Mouse (Mus musculus): Measurements from ENCODE around the gene Adam19. TPM values are rescaled to one million over a fixed set of nuclear protein-coding genes. Genes with fewer than 3 reads are reported as not detected.

The Adam19 gene
- polyA plus RNA-seq, 1 experiment: 3.6 TPM

- Histone ChIP-seq H3K27me3 (replicated peaks; ENCODE audit: control insufficient read depth, insufficient read depth, low read length) (no peaks in the 10 kb centered on the region), H3K27ac (ENCODE audit: insufficient read depth, low read depth, low read length) (no peak overlapping the region), H3K36me3 (ENCODE audit: control insufficient read depth, insufficient read depth, low read length) (no peaks in the 10 kb centered on the region), H3K4me1 (ENCODE audit: control insufficient read depth, insufficient read depth, low read length) (no peaks in the 10 kb centered on the region), H3K4me3 (ENCODE audit: insufficient read depth, low read depth, low read length) (no peak overlapping the region)
- DNase-seq: peak; percentile 13
- no peak for TF ChIP-seq CTCF (conservative IDR thresholded peaks at IDR 0.05; ENCODE audit: insufficient read depth, insufficient read length, low read depth, low read length)
- no peak for TF ChIP-seq POLR2A (IDR thresholded peaks at IDR 0.05; ENCODE audit: low read depth, low read length)
- 50% methylated on average over 2 of the region's 2 CpGs for WGBS
These were observed 26.3 kb upstream of the Adam19 start for GRCm38 (mm10) chr11:46029485-46029884.

- no peaks in the 10 kb centered on the region for H3K36me3 ChIP-seq (ENCODE audit: control insufficient read depth, insufficient read depth, low read length)
- TF ChIP-seq CTCF (conservative IDR thresholded peaks at IDR 0.05; ENCODE audit: insufficient read depth, insufficient read length, low read depth, low read length) (no peak), POLR2A (IDR thresholded peaks at IDR 0.05; ENCODE audit: low read depth, low read length) (no peak)
- WGBS: 84% methylated on average over 2 of the region's 2 CpGs
- no peak for DNase-seq
- no peaks in the 10 kb centered on the region for H3K4me1 ChIP-seq (ENCODE audit: control insufficient read depth, insufficient read depth, low read length)
- no peak overlapping the region for H3K27ac ChIP-seq (ENCODE audit: insufficient read depth, low read depth, low read length)
- no peak overlapping the region for H3K4me3 ChIP-seq (ENCODE audit: insufficient read depth, low read depth, low read length)
- no peaks in the 10 kb centered on the region for H3K27me3 ChIP-seq (replicated peaks; ENCODE audit: control insufficient read depth, insufficient read depth, low read length)
These were observed 25.8 kb upstream of the Adam19 start for GRCm38 (mm10) chr11:46030026-46030425.

- 42% methylated on average over 3 of the region's 3 CpGs for WGBS
- no peak for DNase-seq
- H3K27ac ChIP-seq (ENCODE audit: insufficient read depth, low read depth, low read length): no peak overlapping the region
- TF ChIP-seq POLR2A (IDR thresholded peaks at IDR 0.05; ENCODE audit: low read depth, low read length): no peak
- TF ChIP-seq CTCF (conservative IDR thresholded peaks at IDR 0.05; ENCODE audit: insufficient read depth, insufficient read length, low read depth, low read length): no peak
- no peaks in the 10 kb centered on the region for H3K36me3 ChIP-seq (ENCODE audit: control insufficient read depth, insufficient read depth, low read length)
- no peak overlapping the region for H3K4me3 ChIP-seq (ENCODE audit: insufficient read depth, low read depth, low read length)
- H3K27me3 ChIP-seq (replicated peaks; ENCODE audit: control insufficient read depth, insufficient read depth, low read length): no peaks in the 10 kb centered on the region
- H3K4me1 ChIP-seq (ENCODE audit: control insufficient read depth, insufficient read depth, low read length): no peaks in the 10 kb centered on the region
These were observed 24.3 kb upstream of the Adam19 start for GRCm38 (mm10) chr11:46031470-46031869.

GRCm38 (mm10) chr11:46032956-46033355, 22.8 kb upstream of the Adam19 start:
- Histone ChIP-seq H3K27me3 (replicated peaks; ENCODE audit: control insufficient read depth, insufficient read depth, low read length) (no peaks in the 10 kb centered on the region), H3K27ac (ENCODE audit: insufficient read depth, low read depth, low read length) (no peak overlapping the region), H3K4me3 (ENCODE audit: insufficient read depth, low read depth, low read length) (no peak overlapping the region), H3K36me3 (ENCODE audit: control insufficient read depth, insufficient read depth, low read length) (no peaks in the 10 kb centered on the region), H3K4me1 (ENCODE audit: control insufficient read depth, insufficient read depth, low read length) (no peaks in the 10 kb centered on the region)
- no peak for DNase-seq
- 83% methylated on average over 7 of the region's 7 CpGs for WGBS
- no peak for TF ChIP-seq POLR2A (IDR thresholded peaks at IDR 0.05; ENCODE audit: low read depth, low read length)
- no peak for TF ChIP-seq CTCF (conservative IDR thresholded peaks at IDR 0.05; ENCODE audit: insufficient read depth, insufficient read length, low read depth, low read length)

GRCm38 (mm10) chr11:46036374-46036773, 19.4 kb upstream of the Adam19 start:
- DNase-seq: no peak
- H3K4me3 ChIP-seq (ENCODE audit: insufficient read depth, low read depth, low read length): no peak overlapping the region
- H3K27me3 ChIP-seq (replicated peaks; ENCODE audit: control insufficient read depth, insufficient read depth, low read length): no peaks in the 10 kb centered on the region
- TF ChIP-seq CTCF (conservative IDR thresholded peaks at IDR 0.05; ENCODE audit: insufficient read depth, insufficient read length, low read depth, low read length) (no peak), POLR2A (IDR thresholded peaks at IDR 0.05; ENCODE audit: low read depth, low read length) (no peak)
- H3K4me1 ChIP-seq (ENCODE audit: control insufficient read depth, insufficient read depth, low read length): no peaks in the 10 kb centered on the region
- H3K36me3 ChIP-seq (ENCODE audit: control insufficient read depth, insufficient read depth, low read length): no peaks in the 10 kb centered on the region
- WGBS: 97% methylated on average over 10 of the region's 10 CpGs
- H3K27ac ChIP-seq (ENCODE audit: insufficient read depth, low read depth, low read length): no peak overlapping the region

GRCm38 (mm10) chr11:46038901-46039300, 16.9 kb upstream of the Adam19 start:
- H3K36me3 ChIP-seq (ENCODE audit: control insufficient read depth, insufficient read depth, low read length): no peaks in the 10 kb centered on the region
- peak overlapping the region; percentile 7; the same call in 1 of the 2 replicates for H3K4me3 ChIP-seq (ENCODE audit: insufficient read depth, low read depth, low read length)
- 44% methylated on average over 15 of the region's 15 CpGs for WGBS
- no peak for DNase-seq
- no peaks in the 10 kb centered on the region for H3K27me3 ChIP-seq (replicated peaks; ENCODE audit: control insufficient read depth, insufficient read depth, low read length)
- peak overlapping the region; percentile 8; the same call in 1 of the 2 replicates for H3K27ac ChIP-seq (ENCODE audit: insufficient read depth, low read depth, low read length)
- H3K4me1 ChIP-seq (ENCODE audit: control insufficient read depth, insufficient read depth, low read length): no peaks in the 10 kb centered on the region
- TF ChIP-seq CTCF (conservative IDR thresholded peaks at IDR 0.05; ENCODE audit: insufficient read depth, insufficient read length, low read depth, low read length) (no peak), POLR2A (IDR thresholded peaks at IDR 0.05; ENCODE audit: low read depth, low read length) (no peak)

GRCm38 (mm10) chr11:46039335-46039734, 16.5 kb upstream of the Adam19 start:
- peak; percentile 64 for DNase-seq
- no peak for TF ChIP-seq CTCF (conservative IDR thresholded peaks at IDR 0.05; ENCODE audit: insufficient read depth, insufficient read length, low read depth, low read length)
- TF ChIP-seq POLR2A (IDR thresholded peaks at IDR 0.05; ENCODE audit: low read depth, low read length): no peak
- WGBS: 14% methylated on average over 11 of the region's 11 CpGs
- Histone ChIP-seq H3K27ac (ENCODE audit: insufficient read depth, low read depth, low read length) (peak overlapping the region; percentile 8; the same call in 1 of the 2 replicates), H3K4me3 (ENCODE audit: insufficient read depth, low read depth, low read length) (peak overlapping the region; percentile 7), H3K27me3 (replicated peaks; ENCODE audit: control insufficient read depth, insufficient read depth, low read length) (no peaks in the 10 kb centered on the region), H3K4me1 (ENCODE audit: control insufficient read depth, insufficient read depth, low read length) (no peaks in the 10 kb centered on the region), H3K36me3 (ENCODE audit: control insufficient read depth, insufficient read depth, low read length) (no peaks in the 10 kb centered on the region)
